ENCODE assay signal across 19 mouse cellular contexts in the genomic region with DNA sequence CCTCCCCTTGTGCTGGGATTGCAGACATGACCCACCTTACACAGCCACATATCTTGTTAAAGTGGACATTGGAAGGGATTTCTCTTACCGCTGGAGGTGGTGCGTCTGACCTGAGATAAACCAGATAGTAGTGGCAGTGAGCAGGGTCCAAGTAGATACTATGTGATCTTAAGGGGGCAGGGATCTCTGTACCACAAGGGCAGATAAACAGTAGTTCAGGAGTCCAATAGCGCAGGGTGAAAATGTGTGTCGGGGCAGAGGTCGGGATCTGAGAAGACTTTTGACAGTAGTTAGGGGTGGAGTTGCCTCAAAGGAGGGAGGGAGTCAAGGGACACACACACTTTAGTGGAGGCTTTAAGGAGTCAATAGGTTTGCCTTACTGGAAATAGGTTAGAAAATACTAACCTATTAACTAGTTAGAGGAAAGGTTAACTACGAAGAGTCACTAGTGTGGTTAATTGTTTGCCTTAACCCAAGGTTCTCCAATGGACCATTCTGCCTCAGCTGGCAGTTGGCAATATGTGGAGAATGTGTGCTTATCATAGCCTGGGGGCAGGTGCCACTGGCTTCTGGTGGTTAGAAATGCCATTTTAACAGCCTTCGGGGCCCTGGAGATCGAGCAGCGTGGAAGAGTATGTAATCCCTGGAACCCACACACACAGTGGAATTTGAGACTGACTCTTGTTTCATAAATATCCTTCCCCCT. TPM values are rescaled to one million over a fixed set of nuclear protein-coding genes. Genes with fewer than 3 reads are reported as not detected.
DNase-seq lines count a peak whose midpoint lies in the region; ATAC-seq and TF ChIP-seq lines count a peak whose summit lies in the region.
"Had no signal": no experiment of that assay in that cellular context is flagged by ENCODE, and none has a peak within 500 bp of the region (broad histone marks: within the 10 kb centered on the region; RNA-seq: fewer than 3 reads in every experiment).

No protein-coding gene starts in this region.

- intact Hi-C loops in left cerebral cortex, postnatal 10 days (cut with DNase I), result no loop called here

- H3K9ac ChIP-seq in midbrain, embryonic 16.5 days (ENCODE audit: low read depth, low read length), result no peak overlapping the region
- no peak overlapping the region for H3K9ac ChIP-seq in midbrain, embryonic 15.5 days
- no peak overlapping the region for H3K9ac ChIP-seq in liver, embryonic 13.5 days
- H3K9ac ChIP-seq: embryonic facial prominence, embryonic 13.5 days; forebrain, embryonic 13.5 days; lung, embryonic 14.5 days; midbrain, embryonic 13.5 days; neural tube, embryonic 13.5 days had no signal

- 0 out of 2 replicates have a peak overlapping the region, but pooled peaks have one; percentile 10 for H3K4me2 ChIP-seq in midbrain, embryonic 16.5 days (ENCODE audit: low read length)
- no peak overlapping the region for H3K4me2 ChIP-seq in midbrain, embryonic 15.5 days
- H3K4me2 ChIP-seq in liver, embryonic 13.5 days, result peak overlapping the region; percentile 21; the same call in 1 of the 2 replicates
- H3K4me2 ChIP-seq: lung, embryonic 14.5 days had no signal

- peaks cover 43% of the 10 kb centered on the region for H3K4me1 ChIP-seq in midbrain, embryonic 16.5 days (ENCODE audit: control insufficient read depth, insufficient read depth, low read length)
- H3K4me1 ChIP-seq in midbrain, embryonic 15.5 days, result peaks cover 50% of the 10 kb centered on the region
- H3K4me1 ChIP-seq in kidney, adult 2 months (ENCODE audit: control insufficient read depth, insufficient read depth, low read length), result peaks cover 19% of the 10 kb centered on the region; the same call in 1 of the 2 replicates
- H3K4me1 ChIP-seq in liver, embryonic 13.5 days (replicated peaks), result peaks cover 74% of the 10 kb centered on the region

- H3K4me3 ChIP-seq in midbrain, embryonic 16.5 days (ENCODE audit: low read depth, low read length), result no peak overlapping the region
- no peak overlapping the region for H3K4me3 ChIP-seq in midbrain, embryonic 15.5 days
- peak overlapping the region; percentile 2; the same call in 1 of the 2 replicates for H3K4me3 ChIP-seq in kidney, adult 2 months (ENCODE audit: insufficient read depth, low read depth, low read length)
- no peak overlapping the region; the same call in 1 of the 2 replicates for H3K4me3 ChIP-seq in liver, embryonic 13.5 days (replicated peaks)
- H3K4me3 ChIP-seq: embryonic facial prominence, embryonic 13.5 days; midbrain, embryonic 13.5 days had no signal

- no peaks in the 10 kb centered on the region for H3K36me3 ChIP-seq in midbrain, embryonic 16.5 days (ENCODE audit: control insufficient read depth, insufficient read depth, low read length)
- H3K36me3 ChIP-seq in midbrain, embryonic 15.5 days (replicated peaks), result no peaks in the 10 kb centered on the region
- H3K36me3 ChIP-seq in kidney, adult 2 months (ENCODE audit: control insufficient read depth, insufficient read depth, low read length), result no peaks in the 10 kb centered on the region
- H3K36me3 ChIP-seq in liver, embryonic 13.5 days, result no peaks in the 10 kb centered on the region
- H3K36me3 ChIP-seq: embryonic facial prominence, embryonic 13.5 days had no signal

- WGBS in midbrain, embryonic 16.5 days, result 77% methylated on average over 9 of the region's 9 CpGs
- 81% methylated on average over 9 of the region's 9 CpGs for WGBS in midbrain, embryonic 15.5 days
- 39% methylated on average over 9 of the region's 9 CpGs for WGBS in kidney, adult 2 months
- 28% methylated on average over 9 of the region's 9 CpGs for WGBS in liver, embryonic 13.5 days (ENCODE audit: insufficient replicate concordance)

- H3K27me3 ChIP-seq in midbrain, embryonic 16.5 days (ENCODE audit: control insufficient read depth, insufficient read depth, low read depth, low read length), result no peaks in the 10 kb centered on the region
- H3K27me3 ChIP-seq in midbrain, embryonic 15.5 days (replicated peaks), result no peaks in the 10 kb centered on the region
- no peaks in the 10 kb centered on the region for H3K27me3 ChIP-seq in kidney, adult 2 months (replicated peaks; ENCODE audit: control insufficient read depth, insufficient read depth, low read length)
- peaks cover 32% of the 10 kb centered on the region for H3K27me3 ChIP-seq in liver, embryonic 13.5 days
- H3K27me3 ChIP-seq: forebrain, embryonic 13.5 days; neural tube, embryonic 13.5 days had no signal

- no peak for ATAC-seq in midbrain, embryonic 16.5 days
- ATAC-seq in midbrain, embryonic 15.5 days (replicated peaks), result no peak
- peak; percentile 11; the same call in 1 of the 2 replicates for ATAC-seq in liver, embryonic 13.5 days (ENCODE audit: low read depth)
- ATAC-seq: CD4-positive, CD25-positive, alpha-beta regulatory T cell, adult 4 months; forebrain, embryonic 13.5 days; hindbrain, embryonic 16.5 days; midbrain, embryonic 13.5 days had no signal

- DNase-seq in kidney, adult 2 months, result peak; percentile 90
- DNase-seq in liver, embryonic 13.5 days, result no peak
- no peak for DNase-seq in layer of hippocampus, postnatal 10 days (ENCODE audit: low spot score in 2 of 2)
- DNase-seq in spleen, adult 12 weeks (ENCODE audit: low spot score), result no peak
- no peak for DNase-seq in adrenal gland, postnatal 4 days (ENCODE audit: low spot score in 2 of 2)
- no peak for DNase-seq in left cerebral cortex, postnatal 10 days (ENCODE audit: extremely low spot score in 1 of 2, low spot score in 2 of 2)
- DNase-seq: cerebellum, postnatal 25 days; gastrocnemius, postnatal 25 days; layer of hippocampus, postnatal 36 days; lung, embryonic 14.5 days; thymus, postnatal 4 days had no signal

- H3K9me3 ChIP-seq in midbrain, embryonic 16.5 days (replicated peaks; ENCODE audit: control insufficient read depth, low read length, poor library complexity, severe bottlenecking), result no peaks in the 10 kb centered on the region
- no peaks in the 10 kb centered on the region for H3K9me3 ChIP-seq in midbrain, embryonic 15.5 days
- no peaks in the 10 kb centered on the region for H3K9me3 ChIP-seq in liver, embryonic 13.5 days (replicated peaks)
- H3K9me3 ChIP-seq: embryonic facial prominence, embryonic 13.5 days; forebrain, embryonic 13.5 days; midbrain, embryonic 13.5 days; neural tube, embryonic 13.5 days had no signal

- TF ChIP-seq CTCF in kidney, adult 2 months (conservative IDR thresholded peaks at IDR 0.05; ENCODE audit: insufficient read depth, insufficient read length, low read depth, low read length), result no peak

- no peak for TF ChIP-seq POLR2A in kidney, adult 2 months (IDR thresholded peaks at IDR 0.05; ENCODE audit: low read depth, low read length)

- no peak overlapping the region for H3K27ac ChIP-seq in midbrain, embryonic 16.5 days (ENCODE audit: low read length)
- no peak overlapping the region for H3K27ac ChIP-seq in midbrain, embryonic 15.5 days
- peak overlapping the region; percentile 53 for H3K27ac ChIP-seq in kidney, adult 2 months (ENCODE audit: insufficient read depth, low read depth, low read length)
- H3K27ac ChIP-seq in liver, embryonic 13.5 days, result peak overlapping the region; percentile 35
- H3K27ac ChIP-seq: embryonic facial prominence, embryonic 13.5 days; forebrain, embryonic 13.5 days; midbrain, embryonic 13.5 days; neural tube, embryonic 13.5 days had no signal

RNA-seq across cellular contexts. Expression of a gene that starts 3.0 kb away (rescaled TPM):
- polyA plus RNA-seq in midbrain, embryonic 16.5 days (2015; fragmentation: Nextera tagmentation; extraction: Ambion mirVana), result 33.9 and 35.9 TPM in 2 replicates
- 32.5 and 37.1 TPM in 2 replicates for polyA plus RNA-seq in midbrain, embryonic 15.5 days (2015; fragmentation: Nextera tagmentation; extraction: Ambion mirVana)
- polyA plus RNA-seq in kidney, adult 2 months (2012; rRNA removed), result 34.4 and 35.4 TPM in 2 replicates
- 9.4 and 11.4 TPM in 2 replicates for polyA plus RNA-seq in liver, embryonic 13.5 days (2015; fragmentation: Nextera tagmentation; extraction: Ambion mirVana)
- total RNA-seq in layer of hippocampus, postnatal 10 days (2021), result 10 to 100 TPM; 57.7 to 59.4 TPM
- total RNA-seq in adrenal gland, postnatal 4 days (2021), result 10 to 100 TPM; 83.9 to 89.6 TPM
- 10 to 100 TPM; 48.9 to 54.0 TPM for total RNA-seq in left cerebral cortex, postnatal 10 days (2021)

Comparison
In these comparisons a context has a peak if more than half of its experiments do, and no peak if none do; other contexts are left out.
1. H3K27ac ChIP-seq: peak in kidney, adult 2 months (single experiment) and liver, embryonic 13.5 days (single experiment); none in midbrain, embryonic 16.5 days (single experiment) and midbrain, embryonic 15.5 days (single experiment).